Mouse (Mus musculus) spleen, adult 2 months (tissue): ENCODE data around the gene Zfp593.

Experiments
- CTCF ChIP-seq: fragments of 200-500 bp; IDR thresholded peaks from 2 replicates; pipeline ENCODE4 v1.5.1; 2011; ENCODE audit warnings: mild to moderate bottlenecking, inconsistent platforms; ENCODE audit not compliant: insufficient read depth, insufficient read length, insufficient replicate concordance; ENCODE audit errors: extremely low read depth
- POLR2A ChIP-seq: fragments of 200-500 bp; IDR thresholded peaks from 2 replicates; pipeline ENCODE4 v1.6.1; 2011; ENCODE audit warnings: low read depth, low read length, inconsistent platforms

DNA sequence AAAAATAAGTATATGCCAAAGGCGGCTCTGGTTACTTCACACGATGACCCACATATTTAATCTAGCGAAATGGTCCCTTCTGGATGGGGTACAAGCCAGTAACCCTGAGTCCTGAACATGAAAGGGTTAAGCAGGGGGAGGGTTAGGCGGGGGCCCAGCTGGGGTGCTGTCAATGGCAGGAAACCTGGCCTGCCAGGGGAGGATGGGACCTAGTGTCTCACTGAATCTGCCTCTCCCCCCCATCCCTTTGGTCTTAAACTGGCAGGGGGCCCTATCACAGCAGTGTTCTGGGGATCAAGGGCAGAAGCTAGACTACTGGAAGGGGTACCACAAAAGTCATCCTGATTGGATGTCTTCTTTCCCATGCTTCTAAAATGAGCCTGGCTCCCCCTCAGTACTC, 10.5 kb upstream of the Zfp593 start:
- TF ChIP-seq CTCF (no peak), POLR2A (no peak)
